Mouse (Mus musculus) forebrain, postnatal 0 days (tissue): ENCODE measurements at regions not wholly inside any gene's neighbourhood (a gene's known extent, or its start where the extent isn't known, plus 50 kb on each side); places are given as distances from the start of the nearest gene placed in this dataset.

Experiments used
- ATAC-seq: fragments of 200-750 bp; cut with Nextera tagmentation; 2 replicates; pipeline ENCODE4 v1.8.0; 2017; ENCODE audit warnings: mild to moderate bottlenecking, moderate library complexity
- DNase-seq: peaks from one replicate; pipeline ENCODE4 v3.0.0-alpha.2; 2015
- H3K27ac ChIP-seq: fragments of 300-500 bp; sonication (generic); 2 replicates; pipeline ENCODE4 v1.5.1; 2014; ENCODE audit warnings: low read depth, mild to moderate bottlenecking, antibody characterized with exemption, low read length, moderate library complexity, mixed read lengths
- H3K27me3 ChIP-seq: fragments of 300-500 bp; sonication (generic); 2 replicates; pipeline ENCODE4 v1.6.1; 2014; ENCODE audit warnings: mild to moderate bottlenecking, low read length, mixed read lengths; ENCODE audit not compliant: insufficient read depth
- H3K36me3 ChIP-seq: fragments of 300-500 bp; sonication (generic); 2 replicates; pipeline ENCODE4 v1.6.1; 2014; ENCODE audit warnings: mild to moderate bottlenecking, moderate library complexity; ENCODE audit not compliant: insufficient read depth
- H3K4me1 ChIP-seq: fragments of 300-500 bp; sonication (generic); 2 replicates; pipeline ENCODE4 v1.6.1; 2014; ENCODE audit warnings: antibody characterized with exemption; ENCODE audit not compliant: insufficient read depth
- H3K4me2 ChIP-seq: fragments of 300-500 bp; sonication (generic); 2 replicates; pipeline ENCODE4 v1.6.1; 2014; ENCODE audit warnings: low read depth, mild to moderate bottlenecking, moderate library complexity
- H3K4me3 ChIP-seq: fragments of 300-500 bp; sonication (generic); 2 replicates; pipeline ENCODE4 v1.5.1; 2014; ENCODE audit warnings: low read depth, low read length, mixed read lengths
- H3K9ac ChIP-seq: fragments of 300-500 bp; sonication (generic); 2 replicates; pipeline ENCODE4 v1.6.1; 2014; ENCODE audit warnings: mild to moderate bottlenecking
- H3K9me3 ChIP-seq: fragments of 300-500 bp; sonication (generic); 2 replicates; pipeline ENCODE4 v1.6.1; 2016; ENCODE audit warnings: low read length
- CTCF ChIP-seq: sonication (generic); IDR thresholded peaks from 2 replicates; pipeline ENCODE4 v1.5.1; 2016; ENCODE audit warnings: antibody characterized with exemption, control low read depth, low read depth
- WGBS: fragments of 180-500 bp; shearing (Covaris S2); extraction: QIAGEN DNeasy Blood & Tissue Kit; methylation state at CpG from one replicate; pipeline ENCODE4 v1.1.7; 2014; 5-methylcytosine and 5-hydroxymethylcytosine counted together

DNA sequence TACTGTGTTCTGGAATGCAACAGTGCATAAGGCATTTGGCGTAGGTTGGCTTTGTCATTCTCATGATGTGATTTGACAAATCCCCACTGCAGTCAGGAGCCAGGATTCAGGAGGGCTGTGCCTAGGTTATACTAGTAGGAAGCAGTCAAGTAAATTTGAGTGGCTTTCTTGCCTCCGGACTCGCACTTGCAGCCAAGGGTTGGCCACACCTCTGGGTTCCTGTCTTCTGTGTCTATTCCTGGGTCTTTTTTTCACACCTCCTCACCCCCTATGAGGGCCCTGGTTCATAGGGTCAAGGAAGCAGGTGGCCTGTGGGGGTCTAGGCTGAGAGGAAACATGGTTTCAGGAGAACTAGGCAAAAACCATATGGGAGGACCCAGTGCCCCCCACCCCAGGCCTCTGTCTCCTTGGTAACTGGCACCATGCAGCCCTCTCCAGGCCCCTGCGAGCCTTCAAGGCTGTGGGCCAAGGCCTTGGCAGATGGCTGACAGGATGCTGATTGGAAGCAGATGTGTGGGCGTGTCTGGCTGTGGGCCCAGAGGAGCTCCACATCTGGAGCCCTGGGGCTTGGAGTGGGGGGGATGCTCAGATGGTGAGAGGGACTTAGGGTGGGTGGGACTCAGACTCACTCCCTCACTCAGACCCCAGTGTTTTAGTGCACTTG is 195.7 kb downstream of the Rgs3 start:
- peak; percentile 76 for ATAC-seq
- Histone ChIP-seq H3K4me2 (no peak overlapping the region), H3K27me3 (no peaks in the 10 kb centered on the region), H3K4me1 (0 out of 2 replicates have a peak, but pooled peaks cover 6% of the 10 kb centered on the region), H3K4me3 (no peak overlapping the region), H3K36me3 (no peaks in the 10 kb centered on the region), H3K9ac (no peak overlapping the region), H3K27ac (no peak overlapping the region), H3K9me3 (no peaks in the 10 kb centered on the region)
- TF ChIP-seq CTCF: no peak
- peak; percentile 53 for DNase-seq
- 61% methylated on average over 5 of the region's 5 CpGs for WGBS

- no peak for ATAC-seq
- H3K4me2 ChIP-seq: no peak overlapping the region
- DNase-seq: no peak
- no peak overlapping the region for H3K9ac ChIP-seq
- TF ChIP-seq CTCF: no peak
- WGBS: 71% methylated on average over 10 of the region's 10 CpGs
- no peak overlapping the region for H3K27ac ChIP-seq
- no peaks in the 10 kb centered on the region for H3K36me3 ChIP-seq
- H3K9me3 ChIP-seq: no peaks in the 10 kb centered on the region
- no peak overlapping the region for H3K4me3 ChIP-seq
- no peaks in the 10 kb centered on the region for H3K27me3 ChIP-seq
- peaks cover 13% of the 10 kb centered on the region; the same call in 1 of the 2 replicates for H3K4me1 ChIP-seq
Observed at GRCm38 (mm10) chr4:62756721-62757206, 197.1 kb downstream of the Rgs3 start.

GRCm38 (mm10) chr4:62760748-62761604 is 201.3 kb downstream of the Rgs3 start:
- Histone ChIP-seq H3K9ac (no peak overlapping the region), H3K9me3 (no peaks in the 10 kb centered on the region), H3K4me3 (no peak overlapping the region), H3K27ac (no peak overlapping the region), H3K36me3 (no peaks in the 10 kb centered on the region), H3K27me3 (no peaks in the 10 kb centered on the region), H3K4me1 (peaks cover 7% of the 10 kb centered on the region; the same call in 1 of the 2 replicates), H3K4me2 (no peak overlapping the region)
- DNase-seq: no peak
- no peak for ATAC-seq
- TF ChIP-seq CTCF: no peak
- 58% methylated on average over 11 of the region's 11 CpGs for WGBS

DNA sequence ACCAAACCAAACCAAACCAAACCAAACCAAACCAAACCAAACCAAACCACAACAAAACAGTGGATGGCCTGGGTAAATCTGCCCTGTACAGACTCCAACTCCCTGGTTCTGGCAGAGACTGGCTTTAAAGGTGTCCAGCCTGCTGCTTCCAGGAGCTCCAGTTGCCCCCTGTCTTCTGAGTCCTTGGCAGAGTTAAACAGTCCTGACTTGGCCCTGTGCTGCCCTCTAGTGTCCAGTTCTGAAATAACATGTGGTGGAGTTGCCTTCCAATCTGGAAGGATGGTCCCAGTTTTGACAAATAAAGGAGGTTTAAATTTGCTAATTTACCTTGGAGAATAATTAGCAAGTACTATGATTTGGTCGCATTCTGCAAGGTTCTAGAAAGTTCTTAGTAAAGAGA is 202.0 kb downstream of the Rgs3 start:
- TF ChIP-seq CTCF: peak; percentile 94
- 0% methylated on average over 1 of the region's 1 CpGs for WGBS
- Histone ChIP-seq H3K4me3 (no peak overlapping the region), H3K4me1 (peaks cover 7% of the 10 kb centered on the region; the same call in 1 of the 2 replicates), H3K4me2 (no peak overlapping the region), H3K9ac (no peak overlapping the region), H3K9me3 (no peaks in the 10 kb centered on the region), H3K36me3 (no peaks in the 10 kb centered on the region), H3K27me3 (no peaks in the 10 kb centered on the region), H3K27ac (no peak overlapping the region)
- peak; percentile 61 for ATAC-seq
- DNase-seq: peak; percentile 88

DNA sequence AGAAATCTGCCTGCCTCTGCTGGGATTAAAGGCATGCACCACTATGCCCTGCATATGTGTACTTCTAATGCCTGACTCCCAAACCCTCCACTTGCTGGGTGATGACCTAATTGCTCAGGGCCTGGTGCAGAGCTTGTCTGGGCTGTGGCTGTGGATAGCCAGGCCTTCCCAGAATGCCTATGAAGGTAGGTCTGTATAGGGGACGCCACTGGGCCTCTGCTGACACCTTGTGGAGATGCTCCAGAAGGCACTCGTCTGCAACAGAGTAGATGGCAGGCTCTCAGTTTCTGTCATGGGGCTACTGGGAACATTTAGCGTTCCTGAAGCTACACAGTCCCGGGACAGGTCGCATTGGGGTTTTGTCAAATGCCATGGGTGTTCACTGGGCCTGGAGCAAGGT is 201.4 kb upstream of the Zfp618 start:
- 14% methylated on average over 5 of the region's 5 CpGs for WGBS
- no peak overlapping the region for H3K27ac ChIP-seq
- DNase-seq (peak; percentile 84), ATAC-seq (peak; percentile 94)
- H3K4me3 ChIP-seq: no peak overlapping the region
- no peaks in the 10 kb centered on the region for H3K9me3 ChIP-seq
- H3K4me2 ChIP-seq: no peak overlapping the region
- H3K36me3 ChIP-seq: no peaks in the 10 kb centered on the region
- TF ChIP-seq CTCF: peak; percentile 95
- peaks cover 7% of the 10 kb centered on the region; the same call in 1 of the 2 replicates for H3K4me1 ChIP-seq
- H3K9ac ChIP-seq: no peak overlapping the region
- H3K27me3 ChIP-seq: no peaks in the 10 kb centered on the region

GRCm38 (mm10) chr4:62769469-62770234 is 195.7 kb upstream of the Zfp618 start:
- Histone ChIP-seq H3K27ac (no peak overlapping the region), H3K27me3 (no peaks in the 10 kb centered on the region), H3K36me3 (no peaks in the 10 kb centered on the region), H3K4me3 (no peak overlapping the region), H3K9me3 (no peaks in the 10 kb centered on the region), H3K4me1 (no peaks in the 10 kb centered on the region), H3K9ac (no peak overlapping the region), H3K4me2 (no peak overlapping the region)
- TF ChIP-seq CTCF: no peak
- no peak for ATAC-seq
- 74% methylated on average over 10 of the region's 10 CpGs for WGBS
- no peak for DNase-seq
